Mouse (Mus musculus): ENCODE results near the gene Tnni2.
A peak's percentile ranks its signal among the peaks of the same experiment; 100 is the strongest.

The Tnni2 gene

GRCm38 (mm10) chr7:142460636-142461077 is 19.0 kb downstream of the Tnni2 start, which contains the start of gene Lsp1:
TSS of gene Lsp1 (plus strand) at chr7:142460809.
- no peak for DNase-seq

- DNase-seq = no peak
Observed at GRCm38 (mm10) chr7:142461446-142461845, 19.8 kb downstream of the Tnni2 start.

DNA sequence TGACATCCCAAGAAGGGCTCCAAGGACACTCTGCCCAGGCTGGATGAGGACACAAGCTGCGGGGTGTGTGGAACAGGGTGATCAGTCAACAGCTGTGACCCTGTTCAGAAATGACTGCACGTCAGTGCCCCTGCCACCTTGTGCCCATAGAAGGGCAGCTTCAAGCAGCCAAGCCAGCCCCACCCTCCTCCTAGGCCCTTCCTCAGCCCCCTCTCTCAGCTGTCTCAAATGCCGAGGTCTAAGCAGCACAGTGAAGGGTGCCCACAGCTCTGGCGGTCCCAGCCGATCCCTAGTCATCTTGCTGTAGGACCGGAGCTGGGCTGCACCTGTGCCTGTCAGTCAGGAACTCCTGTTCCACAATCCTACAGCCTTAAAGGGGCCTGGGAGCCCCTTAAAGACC is 20.6 kb downstream of the Tnni2 start:
- DNase-seq = no peak

GRCm38 (mm10) chr7:142462594-142463078 is 21.0 kb downstream of the Tnni2 start:
- no peak for DNase-seq

DNA sequence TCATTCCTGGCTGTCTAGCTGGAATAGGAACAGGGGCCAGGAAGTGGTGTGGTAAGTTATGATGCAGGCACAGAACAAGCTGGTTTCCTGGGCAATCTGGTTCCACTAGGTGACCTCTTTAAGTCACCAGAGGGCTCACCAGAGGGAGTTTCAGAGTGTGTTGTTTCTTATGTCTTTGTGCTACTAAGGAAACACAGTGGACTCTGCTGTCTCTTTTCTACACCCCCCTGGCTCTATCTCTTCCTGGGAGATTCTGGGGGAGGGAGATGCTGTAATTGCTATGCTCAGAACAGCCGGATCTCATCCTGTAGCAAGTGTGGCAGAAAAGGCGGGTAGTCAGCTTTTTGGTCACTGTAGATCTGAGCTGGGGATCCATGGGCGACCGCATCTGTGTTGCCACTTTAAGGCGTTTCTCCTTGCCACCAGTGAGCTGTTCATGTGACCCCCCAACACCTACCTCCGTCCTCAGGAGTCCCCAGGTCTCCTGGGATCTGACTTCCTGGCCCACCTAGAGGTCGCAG is 28.6 kb downstream of the Tnni2 start:
- DNase-seq = no peak

DNA sequence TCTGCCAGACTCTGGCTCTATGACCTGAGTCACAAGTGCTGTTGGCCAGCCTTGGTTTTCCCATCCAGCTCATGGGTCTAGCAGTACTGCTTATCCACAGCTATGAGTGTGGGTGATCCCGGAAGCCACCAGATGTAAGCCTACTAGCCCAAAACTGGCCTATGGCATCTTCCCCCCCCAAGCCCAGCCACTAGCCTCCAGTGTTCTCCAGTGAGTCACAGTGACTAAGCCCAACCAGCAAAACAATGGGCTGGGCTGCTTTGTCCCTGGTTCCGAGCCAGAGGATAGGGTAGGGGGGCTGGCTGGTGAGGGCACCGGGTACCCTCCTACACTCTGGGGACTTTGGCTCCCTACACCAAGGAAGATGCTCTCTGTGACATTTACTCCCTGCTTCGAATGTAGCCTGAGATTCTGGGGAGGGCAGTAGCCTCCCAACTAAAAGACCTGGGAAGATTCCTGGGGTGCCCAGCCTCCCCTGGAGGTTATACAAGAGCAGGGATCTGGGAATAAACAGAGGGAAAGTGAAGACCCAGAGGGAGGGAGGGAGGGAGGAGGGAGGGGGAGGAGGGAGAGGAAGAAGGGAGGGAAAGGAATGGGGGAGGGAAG is 29.3 kb downstream of the Tnni2 start:
- DNase-seq = no peak

GRCm38 (mm10) chr7:142471414-142471861 is 29.8 kb downstream of the Tnni2 start:
- DNase-seq = no peak

DNA sequence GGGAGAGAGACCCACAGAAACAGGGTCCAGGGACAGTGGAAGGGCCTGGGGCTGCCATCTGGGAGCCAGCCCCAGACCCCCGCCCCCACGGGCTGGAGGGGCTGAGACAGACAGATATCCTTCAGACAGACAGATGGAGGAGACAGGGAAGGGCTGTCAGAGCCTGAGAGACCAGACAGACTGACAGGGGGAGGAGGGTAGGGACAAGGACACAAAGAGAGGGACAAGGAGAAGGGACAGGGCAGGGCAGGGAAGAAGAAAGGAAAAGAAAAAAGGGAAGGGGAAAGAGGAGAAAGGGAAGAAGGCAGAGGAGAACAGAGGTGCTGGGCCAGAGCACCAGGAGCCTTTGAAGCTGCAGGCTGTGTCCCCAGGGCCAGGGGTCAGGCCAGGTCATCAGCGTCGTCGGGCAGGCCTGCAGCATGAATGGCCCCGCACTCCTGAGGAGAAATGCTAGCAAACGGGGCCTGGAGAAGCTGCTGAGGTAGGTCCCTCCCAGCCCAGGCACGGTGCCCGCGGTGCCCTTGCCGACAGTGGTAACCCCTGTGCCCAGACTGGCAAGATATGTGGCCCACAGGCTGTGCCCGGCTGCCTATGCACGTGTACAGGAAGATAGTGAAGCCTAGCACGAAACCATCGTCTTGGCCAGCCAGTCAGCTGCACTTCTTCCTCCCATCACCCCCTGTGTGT is 30.4 kb downstream of the Tnni2 start:
- no peak for DNase-seq

DNA sequence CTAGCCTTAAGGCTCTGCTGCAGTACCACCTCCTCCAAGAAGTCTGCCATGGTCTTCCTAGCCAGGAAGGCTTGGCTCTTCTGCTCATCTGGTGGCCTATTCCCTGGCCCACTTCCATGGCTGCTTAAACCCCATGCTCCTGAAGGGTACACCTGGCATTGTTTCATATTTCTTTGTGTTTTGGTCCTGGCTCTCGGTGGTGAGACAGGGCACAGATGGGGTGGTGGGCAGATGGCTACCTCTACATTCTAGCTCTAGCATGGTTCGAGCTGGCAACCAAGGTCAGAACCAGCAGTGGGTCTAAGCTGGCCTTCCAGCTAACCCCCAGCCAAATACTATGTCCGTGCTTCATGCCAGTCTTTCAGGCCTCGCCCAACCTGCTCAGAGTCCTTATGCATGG is 31.3 kb downstream of the Tnni2 start:
- DNase-seq = no peak

- no peak for DNase-seq
Observed at GRCm38 (mm10) chr7:142473476-142473875, 31.9 kb downstream of the Tnni2 start.

DNA sequence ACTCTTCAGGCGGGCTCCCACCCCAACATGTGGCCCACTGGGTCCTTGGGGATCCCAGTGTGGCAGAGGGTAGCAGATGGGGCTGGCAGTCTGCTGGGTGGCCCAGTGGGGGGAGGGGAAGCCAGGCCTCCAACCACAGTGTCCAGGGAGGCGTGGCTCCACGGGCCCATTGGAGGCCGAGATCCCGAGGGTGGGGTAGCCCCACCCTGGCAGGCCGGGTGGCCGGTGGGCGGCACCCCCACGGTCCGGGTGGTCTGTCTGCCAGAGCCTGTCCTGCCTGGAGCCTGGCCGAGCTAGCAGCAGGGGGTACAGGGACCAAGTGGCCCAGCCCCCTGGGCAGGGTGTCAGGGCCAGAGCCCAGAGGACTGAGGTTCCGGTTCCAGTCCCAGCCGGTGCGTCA is 33.2 kb downstream of the Tnni2 start:
- DNase-seq = no peak

GRCm38 (mm10) chr7:142475641-142476040 is 34.0 kb downstream of the Tnni2 start:
- DNase-seq = no peak

DNA sequence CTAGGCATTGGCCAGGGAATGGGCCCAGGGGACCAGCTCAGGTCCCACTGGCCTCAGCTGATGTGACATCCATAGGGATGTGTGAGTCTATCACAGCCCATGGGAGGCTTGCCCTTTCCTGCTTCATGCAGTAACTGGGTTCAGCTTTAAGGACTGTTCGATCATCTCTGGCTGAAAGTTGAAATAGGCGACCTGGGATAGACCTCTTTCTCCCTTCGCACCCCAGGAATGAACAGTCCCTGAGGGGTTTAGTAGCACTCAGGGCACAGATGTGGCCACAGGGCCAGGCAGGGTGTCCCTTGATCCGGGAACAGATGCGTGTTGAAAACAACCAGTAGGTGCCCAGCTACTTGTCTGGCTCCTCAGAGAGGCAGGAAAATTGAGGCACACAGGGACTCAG is 34.7 kb downstream of the Tnni2 start:
- no peak for DNase-seq

- no peak for DNase-seq
Observed at GRCm38 (mm10) chr7:142476795-142477452, 35.3 kb downstream of the Tnni2 start.

DNA sequence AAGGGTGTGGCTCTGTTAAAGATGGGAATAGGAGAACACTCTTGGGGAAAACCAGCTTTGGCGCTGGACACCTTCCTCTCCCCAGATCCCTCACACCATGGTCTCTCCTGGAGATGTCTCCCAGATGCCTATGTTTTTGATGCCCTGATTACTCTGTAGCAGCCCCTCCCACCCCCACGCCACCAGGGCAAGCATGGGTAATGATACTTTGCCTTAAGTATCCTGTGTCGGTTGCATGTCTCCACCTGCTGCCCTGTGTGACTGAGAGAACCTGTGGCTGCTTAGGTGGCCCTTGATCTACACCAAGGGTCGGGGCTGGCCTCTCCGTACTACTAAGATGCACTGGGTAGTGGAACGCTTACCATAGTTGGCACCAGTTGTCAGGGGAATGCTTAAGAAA is 36.4 kb downstream of the Tnni2 start:
- no peak for DNase-seq

- DNase-seq = no peak
Observed at GRCm38 (mm10) chr7:142478574-142478973, 37.0 kb downstream of the Tnni2 start.

DNA sequence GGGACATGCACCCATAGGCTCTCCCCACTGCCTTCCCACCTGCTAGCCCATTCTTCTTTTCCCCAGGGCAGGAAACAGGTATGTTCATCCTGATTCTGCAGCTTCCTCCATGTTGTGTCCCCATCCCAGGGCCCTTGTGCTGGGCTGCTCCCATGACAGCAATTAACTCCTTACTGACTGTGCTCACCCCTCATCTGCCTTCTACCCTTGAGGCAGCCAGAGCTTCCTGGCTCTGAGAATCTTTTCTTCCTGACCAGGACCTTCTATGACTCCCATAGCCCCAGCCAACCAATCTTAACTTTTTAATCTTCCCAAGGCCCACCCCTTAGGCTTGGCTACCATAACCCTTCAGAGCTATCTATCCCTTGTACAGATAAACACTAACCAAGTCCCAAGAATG is 37.7 kb downstream of the Tnni2 start:
- DNase-seq = no peak

DNA sequence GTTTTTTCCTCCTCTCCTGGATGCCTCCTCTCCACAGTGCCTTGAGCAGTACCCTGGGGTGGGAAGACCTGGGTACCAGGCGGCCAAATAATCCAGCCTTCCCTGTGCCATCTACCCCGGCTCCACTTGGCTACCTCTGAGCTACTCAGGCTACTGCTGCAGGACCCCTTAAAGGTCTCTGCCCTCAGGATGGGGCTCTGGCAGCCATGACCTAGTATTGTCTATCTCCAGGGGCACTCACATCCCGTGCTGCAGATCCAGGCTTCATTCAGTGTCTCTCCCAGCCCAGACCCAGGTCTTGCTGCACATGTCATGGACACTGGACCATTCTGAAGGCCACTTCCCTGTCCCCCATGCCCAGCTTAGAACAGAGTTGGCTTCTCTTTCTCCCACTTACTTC is 38.3 kb downstream of the Tnni2 start:
- no peak for DNase-seq

GRCm38 (mm10) chr7:142480661-142481060 is 39.1 kb downstream of the Tnni2 start:
- DNase-seq = no peak

GRCm38 (mm10) chr7:142481186-142481567 is 39.6 kb downstream of the Tnni2 start:
- peak in 1 of 2 experiments; percentile 39 for DNase-seq

GRCm38 (mm10) chr7:142481568-142482255 is 40.1 kb downstream of the Tnni2 start:
- DNase-seq = no peak

GRCm38 (mm10) chr7:142482256-142482609 is 40.6 kb downstream of the Tnni2 start:
- no peak for DNase-seq

DNA sequence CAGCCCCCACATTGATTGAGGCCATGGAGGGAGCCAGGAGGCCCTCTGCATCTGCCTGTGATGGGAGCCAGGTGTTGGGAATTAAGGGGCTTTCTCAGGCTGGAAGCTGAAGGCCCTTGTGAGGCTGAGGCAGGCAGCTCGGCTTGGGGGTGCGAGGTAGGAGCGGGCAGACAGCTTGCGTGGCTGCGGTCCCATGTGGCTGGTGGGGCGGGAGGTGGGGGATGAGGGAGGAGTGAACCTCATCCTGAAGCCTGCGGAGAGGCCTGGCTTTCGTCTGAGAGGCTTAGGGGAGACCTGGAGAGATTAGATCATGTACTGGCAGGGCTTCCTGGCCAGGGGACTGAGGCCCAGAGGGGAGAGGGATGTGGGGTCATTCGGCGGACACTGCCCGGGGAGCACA is 41.5 kb downstream of the Tnni2 start:
- no peak for DNase-seq
